Mouse (Mus musculus) testis, adult 2 months (tissue): Measurements from ENCODE around the gene Dgki.

Source experiments
- CTCF ChIP-seq: fragments of 200-500 bp; IDR thresholded peaks from 2 replicates; pipeline ENCODE4 v1.5.1; 2012; ENCODE audit warnings: low read depth, mild to moderate bottlenecking, inconsistent platforms, low read length, moderate library complexity; ENCODE audit not compliant: control insufficient read depth, insufficient read depth, insufficient replicate concordance
- POLR2A ChIP-seq: fragments of 200-500 bp; IDR thresholded peaks from 2 replicates; pipeline ENCODE4 v1.6.1; 2012; ENCODE audit warnings: low read depth, mild to moderate bottlenecking, inconsistent platforms, low read length, moderate library complexity; ENCODE audit not compliant: control insufficient read depth

- TF ChIP-seq POLR2A (no peak), CTCF (no peak)
These were observed 22.9 kb downstream of the Dgki start for GRCm38 (mm10) chr6:37276834-37277715.
